Mouse (Mus musculus): ENCODE measurements around the gene Etv6. TPM values are rescaled to one million over a fixed set of nuclear protein-coding genes. Genes with fewer than 3 reads are reported as not detected.
"Not testable (repeated sequence)": the region's sequence is repeated elsewhere in the genome, so short reads cannot be mapped to it uniquely, and the experiment has no call there.

Gene Etv6
- 3.9 and 4.5 TPM in 2 replicates for polyA plus RNA-seq (2015; fragmentation: Nextera tagmentation; extraction: Ambion mirVana)

DNA sequence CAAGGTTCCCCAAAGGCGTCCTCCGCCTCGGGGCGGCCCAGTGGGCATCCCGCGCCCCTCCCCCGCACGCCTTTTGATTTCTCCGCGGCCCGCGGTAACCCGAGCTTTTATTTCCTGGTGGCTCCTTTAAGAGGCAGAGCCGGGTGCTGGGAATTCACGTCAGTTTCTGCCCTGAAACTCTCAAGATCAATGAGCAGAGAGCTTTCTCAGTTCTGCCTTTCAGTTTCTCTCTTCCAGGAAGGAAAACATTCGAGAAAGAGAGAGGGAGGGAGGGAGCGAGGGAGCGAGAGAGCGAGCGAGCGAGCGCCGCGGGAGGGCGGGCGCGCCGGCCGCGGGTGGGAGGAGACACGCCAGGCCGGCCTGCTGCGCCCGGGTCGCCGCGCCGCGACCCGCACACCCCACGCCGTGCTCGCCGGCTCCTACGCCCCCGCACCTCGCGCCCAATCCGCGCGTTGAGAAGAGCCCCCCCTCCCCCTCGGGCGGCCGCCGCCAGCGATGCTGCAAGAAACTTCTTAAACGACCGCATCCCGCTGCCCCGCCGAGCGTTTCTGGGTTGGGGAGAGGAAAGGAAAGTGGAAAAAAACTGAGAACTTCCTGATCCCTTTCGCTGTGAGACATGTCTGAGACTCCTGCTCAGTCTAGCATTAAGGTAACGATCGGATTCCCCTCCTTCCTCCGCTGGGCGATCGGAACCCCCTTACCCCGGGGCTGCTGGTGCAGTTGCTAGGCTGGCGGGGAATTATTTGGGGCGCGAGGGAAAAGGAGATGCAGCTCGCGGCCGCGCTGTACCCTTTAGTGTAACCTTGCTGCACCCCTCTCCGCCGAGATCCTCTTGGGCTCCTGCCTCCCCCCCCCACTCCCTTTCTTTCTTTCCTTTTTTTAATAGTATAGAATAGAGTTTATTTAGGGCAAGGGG is at the start of gene Etv6:
TSS of gene Etv6 (plus strand) at position 211 of the 916 bp plus-strand sequence.
- Histone ChIP-seq H3K4me3 (peak within 1 kb of the TSS; percentile 56), H3K4me1 (peaks cover 33% of the 10 kb centered on the region), H3K27ac (peak within 1 kb of the TSS; percentile 97), H3K9ac (peak within 1 kb of the TSS; percentile 84), H3K4me2 (peak within 1 kb of the TSS; percentile 81), H3K9me3 (no peaks in the 10 kb centered on the region), H3K36me3 (replicated peaks) (no peaks in the 10 kb centered on the region), H3K27me3 (replicated peaks) (no peaks in the 10 kb centered on the region)
- WGBS = under 1% methylated on average over 51 of the region's 78 CpGs
- ATAC-seq (replicated peaks) = peak; percentile 69

DNA sequence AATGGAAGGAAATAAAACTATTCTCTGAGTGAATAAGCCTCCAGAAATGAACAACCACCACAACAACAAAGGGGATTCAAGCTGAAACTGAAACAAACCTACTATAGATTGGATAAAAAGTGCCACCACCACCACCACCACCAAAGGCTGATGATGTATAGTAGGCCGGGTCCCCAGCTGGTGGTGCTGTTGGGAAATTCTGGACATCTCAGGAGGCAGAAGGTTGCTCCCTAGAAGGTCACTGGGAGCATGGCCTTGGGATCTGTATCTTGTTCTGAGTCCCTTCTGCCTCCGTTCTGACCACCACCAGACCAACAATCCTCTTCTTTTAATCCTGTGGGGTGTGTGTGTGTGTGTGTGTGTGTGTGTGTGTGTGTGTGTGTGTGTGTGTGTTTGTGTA is 49.3 kb upstream of the Etv6 start:
- H3K27ac ChIP-seq = no peak overlapping the region
- WGBS = 84% methylated on average over 2 of the region's 2 CpGs
- ATAC-seq (replicated peaks) = no peak
- H3K9me3 ChIP-seq = no peaks in the 10 kb centered on the region
- no peak overlapping the region for H3K4me3 ChIP-seq
- H3K4me1 ChIP-seq = peaks cover 9% of the 10 kb centered on the region
- H3K36me3 ChIP-seq (replicated peaks) = no peaks in the 10 kb centered on the region
- H3K27me3 ChIP-seq (replicated peaks) = no peaks in the 10 kb centered on the region
- no peak overlapping the region for H3K4me2 ChIP-seq
- H3K9ac ChIP-seq = no peak overlapping the region

- ATAC-seq (replicated peaks) = no peak
- Histone ChIP-seq H3K27me3 (replicated peaks) (no peaks in the 10 kb centered on the region), H3K9me3 (no peaks in the 10 kb centered on the region), H3K36me3 (replicated peaks) (no peaks in the 10 kb centered on the region), H3K4me3 (no peak overlapping the region), H3K4me2 (no peak overlapping the region), H3K27ac (no peak overlapping the region), H3K9ac (no peak overlapping the region), H3K4me1 (peaks cover 9% of the 10 kb centered on the region)
- 62% methylated on average over 2 of the region's 2 CpGs for WGBS
Observed at GRCm38 (mm10) chr6:133987068-133987591, 48.4 kb upstream of the Etv6 start.

- Histone ChIP-seq H3K36me3 (replicated peaks) (no peaks in the 10 kb centered on the region), H3K27ac (no peak overlapping the region), H3K4me1 (peaks cover 9% of the 10 kb centered on the region), H3K4me2 (no peak overlapping the region), H3K4me3 (no peak overlapping the region), H3K27me3 (replicated peaks) (no peaks in the 10 kb centered on the region), H3K9ac (no peak overlapping the region), H3K9me3 (no peaks in the 10 kb centered on the region)
- 53% methylated on average over 9 of the region's 9 CpGs for WGBS
- no peak for ATAC-seq (replicated peaks)
Observed at GRCm38 (mm10) chr6:133988011-133988410, 47.5 kb upstream of the Etv6 start.

GRCm38 (mm10) chr6:133997461-133997860 is 38.0 kb upstream of the Etv6 start:
- Histone ChIP-seq H3K4me1 (no peaks in the 10 kb centered on the region), H3K9ac (no peak overlapping the region), H3K27me3 (replicated peaks) (no peaks in the 10 kb centered on the region), H3K27ac (no peak overlapping the region), H3K4me3 (no peak overlapping the region), H3K4me2 (no peak overlapping the region), H3K36me3 (replicated peaks) (no peaks in the 10 kb centered on the region), H3K9me3 (no peaks in the 10 kb centered on the region)
- WGBS = 86% methylated on average over 2 of the region's 2 CpGs
- no peak for ATAC-seq (replicated peaks)

GRCm38 (mm10) chr6:133997935-133998334 is 37.6 kb upstream of the Etv6 start:
- no peak overlapping the region for H3K27ac ChIP-seq
- H3K27me3 ChIP-seq (replicated peaks) = no peaks in the 10 kb centered on the region
- ATAC-seq (replicated peaks) = no peak
- WGBS = 82% methylated on average over 2 of the region's 2 CpGs
- no peaks in the 10 kb centered on the region for H3K9me3 ChIP-seq
- H3K4me2 ChIP-seq = no peak overlapping the region
- no peak overlapping the region for H3K4me3 ChIP-seq
- H3K4me1 ChIP-seq = no peaks in the 10 kb centered on the region
- H3K9ac ChIP-seq = no peak overlapping the region
- H3K36me3 ChIP-seq (replicated peaks) = no peaks in the 10 kb centered on the region

DNA sequence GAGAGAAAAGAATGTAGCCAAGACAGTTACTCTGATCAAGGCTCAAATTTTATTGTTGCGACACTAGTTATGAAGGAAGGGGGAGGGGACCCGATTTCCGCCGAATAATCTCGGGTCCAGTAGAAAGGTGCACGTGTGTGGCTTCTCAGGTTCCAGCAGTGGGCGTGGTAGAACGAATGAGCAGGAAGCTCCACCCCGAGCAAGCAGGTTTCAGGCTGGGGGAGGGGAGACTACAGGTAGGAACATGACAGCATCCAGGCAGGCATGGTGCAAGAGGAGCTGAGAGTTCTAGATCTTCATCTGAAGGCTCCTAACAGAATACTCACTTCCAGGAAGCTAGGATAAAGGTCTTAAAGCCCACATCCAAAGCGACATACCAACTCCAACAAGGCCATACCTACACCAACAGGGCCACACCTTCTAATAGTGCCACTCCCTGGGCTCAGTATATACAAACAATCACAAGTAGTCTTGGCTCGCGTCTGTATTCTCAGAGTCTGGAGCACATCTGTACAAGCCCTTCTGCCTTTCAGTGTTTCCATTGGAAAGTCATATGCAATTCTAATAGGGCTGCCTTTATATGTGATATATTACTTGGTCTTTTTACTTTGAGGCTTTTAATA is 20.9 kb upstream of the Etv6 start:
- 63% methylated on average over 7 of the region's 12 CpGs for WGBS
- not testable (repeated sequence) for ATAC-seq (replicated peaks); H3K36me3 ChIP-seq (replicated peaks); H3K27ac ChIP-seq; H3K4me2 ChIP-seq; H3K9me3 ChIP-seq; H3K4me1 ChIP-seq; H3K27me3 ChIP-seq (replicated peaks); H3K9ac ChIP-seq; H3K4me3 ChIP-seq

- Histone ChIP-seq H3K27ac (no peak overlapping the region), H3K27me3 (replicated peaks) (no peaks in the 10 kb centered on the region), H3K4me3 (no peak overlapping the region), H3K4me1 (no peaks in the 10 kb centered on the region), H3K9me3 (no peaks in the 10 kb centered on the region), H3K36me3 (replicated peaks) (no peaks in the 10 kb centered on the region), H3K9ac (no peak overlapping the region), H3K4me2 (no peak overlapping the region)
- no peak for ATAC-seq (replicated peaks)
- WGBS = 97% methylated on average over 1 of the region's 1 CpGs
Observed at GRCm38 (mm10) chr6:134018807-134019206, 16.7 kb upstream of the Etv6 start.

DNA sequence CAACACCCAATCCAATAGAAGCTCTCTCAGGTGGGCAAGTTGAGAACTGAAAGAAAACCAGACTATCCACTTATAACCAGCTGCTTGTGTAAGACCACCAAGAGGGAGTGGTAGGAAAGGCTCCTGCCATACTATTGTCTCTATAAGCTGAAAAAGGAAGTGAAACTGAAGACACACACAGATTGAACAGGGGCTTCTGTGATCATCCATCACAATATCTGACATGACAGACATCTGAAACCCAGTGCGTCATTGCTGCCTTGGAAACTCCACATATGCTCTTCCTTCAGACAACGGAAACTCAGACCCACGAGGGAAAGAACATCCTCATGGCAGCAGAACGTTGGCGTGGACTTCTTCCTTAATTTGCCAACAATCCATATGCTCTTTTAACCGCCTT is 14.7 kb upstream of the Etv6 start:
- ATAC-seq (replicated peaks) = no peak
- Histone ChIP-seq H3K27me3 (replicated peaks) (no peaks in the 10 kb centered on the region), H3K4me2 (no peak overlapping the region), H3K36me3 (replicated peaks) (no peaks in the 10 kb centered on the region), H3K27ac (no peak overlapping the region), H3K9ac (no peak overlapping the region), H3K4me1 (no peaks in the 10 kb centered on the region), H3K9me3 (no peaks in the 10 kb centered on the region), H3K4me3 (no peak overlapping the region)
- 84% methylated on average over 6 of the region's 6 CpGs for WGBS

DNA sequence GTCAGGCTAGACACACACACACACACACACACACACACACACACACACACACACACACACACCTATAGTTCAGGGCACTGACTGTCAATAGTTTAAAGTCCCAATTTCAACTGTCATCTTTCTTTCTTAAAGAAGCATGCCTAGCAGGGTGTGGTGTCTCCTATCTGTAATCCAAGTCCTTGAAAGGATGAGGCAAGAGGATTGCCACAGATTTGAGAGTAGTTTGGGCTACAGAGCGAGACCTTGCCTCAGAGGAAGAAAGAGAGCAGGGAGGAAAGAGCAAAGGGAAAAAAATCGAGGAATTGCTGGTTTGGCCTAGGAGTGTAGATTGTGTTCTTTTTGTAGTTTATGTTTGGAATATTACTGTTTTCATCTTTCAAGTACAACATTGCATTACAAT is 9.2 kb upstream of the Etv6 start:
- Histone ChIP-seq H3K4me3 (no peak overlapping the region), H3K36me3 (replicated peaks) (no peaks in the 10 kb centered on the region), H3K4me1 (no peaks in the 10 kb centered on the region), H3K9me3 (no peaks in the 10 kb centered on the region), H3K27me3 (replicated peaks) (no peaks in the 10 kb centered on the region), H3K9ac (no peak overlapping the region), H3K4me2 (no peak overlapping the region), H3K27ac (no peak overlapping the region)
- no peak for ATAC-seq (replicated peaks)
- 93% methylated on average over 2 of the region's 2 CpGs for WGBS

DNA sequence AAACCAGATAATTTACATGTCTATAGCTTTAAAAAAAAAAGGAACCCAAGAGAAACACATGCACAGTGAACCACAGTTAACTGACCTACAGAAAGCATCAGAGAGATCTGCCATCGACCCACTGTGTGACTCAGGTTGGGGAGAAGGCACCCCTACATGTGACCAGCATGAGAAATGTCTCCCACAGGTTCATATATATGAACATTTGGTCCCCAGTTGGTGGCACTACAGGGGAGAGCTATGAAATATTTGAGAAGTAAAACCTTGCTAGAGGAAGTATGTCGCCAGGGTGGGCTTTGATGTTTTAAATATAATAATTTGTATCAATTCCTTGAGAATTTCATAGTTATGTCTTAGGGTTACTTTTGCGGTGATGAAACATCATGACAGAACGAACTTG is 8.5 kb upstream of the Etv6 start:
- WGBS = 94% methylated on average over 4 of the region's 4 CpGs
- H3K27ac ChIP-seq = no peak overlapping the region

DNA sequence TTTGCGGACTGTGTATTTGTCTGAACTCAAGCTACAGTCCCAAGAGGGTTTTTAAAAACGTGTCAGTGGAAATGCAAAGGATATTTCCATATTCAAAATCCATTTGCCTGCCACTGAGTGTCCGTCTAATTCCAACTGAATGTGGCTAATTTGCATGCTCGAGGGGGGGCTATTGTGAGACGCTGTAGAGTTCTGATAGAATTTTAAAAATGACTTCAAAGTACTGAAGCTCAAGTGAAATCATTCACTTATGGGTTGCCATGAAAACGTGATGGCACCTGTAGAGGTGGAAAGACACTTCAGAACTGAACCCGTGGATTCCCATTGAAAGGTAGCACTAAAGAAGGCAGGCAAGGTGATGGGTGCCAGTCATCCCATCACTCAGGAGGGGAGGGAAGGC is 3.0 kb upstream of the Etv6 start:
- Histone ChIP-seq H3K27ac (no peak overlapping the region), H3K9ac (no peak overlapping the region), H3K9me3 (no peaks in the 10 kb centered on the region), H3K27me3 (replicated peaks) (no peaks in the 10 kb centered on the region), H3K4me1 (peaks cover 15% of the 10 kb centered on the region), H3K4me3 (no peak overlapping the region), H3K4me2 (no peak overlapping the region), H3K36me3 (replicated peaks) (no peaks in the 10 kb centered on the region)
- no peak for ATAC-seq (replicated peaks)
- 15% methylated on average over 7 of the region's 7 CpGs for WGBS

More for the DNA sequence above, 8.5 kb upstream of the Etv6 start:
- Histone ChIP-seq H3K36me3 (replicated peaks) (no peaks in the 10 kb centered on the region), H3K9ac (no peak overlapping the region), H3K4me2 (no peak overlapping the region), H3K4me3 (no peak overlapping the region), H3K9me3 (no peaks in the 10 kb centered on the region), H3K27me3 (replicated peaks) (no peaks in the 10 kb centered on the region), H3K4me1 (no peaks in the 10 kb centered on the region)
- no peak for ATAC-seq (replicated peaks)
